Mouse (Mus musculus) G1E (cell line): Measurements from ENCODE around the gene Gm9508.

ENCODE experiments used
- CTCF ChIP-seq: IDR thresholded peaks from 2 replicates; pipeline ENCODE4 v1.5.1; 2012; ENCODE audit warnings: low read depth, low read length, inconsistent platforms, mixed read lengths
- GATA1 ChIP-seq: IDR thresholded peaks from 2 replicates; pipeline ENCODE4 v1.6.1; 2012; ENCODE audit warnings: borderline replicate concordance, low read length, inconsistent platforms, mixed read lengths
- GATA2 ChIP-seq: IDR thresholded peaks from 2 replicates; pipeline ENCODE4 v1.6.1; 2012; ENCODE audit warnings: low read depth, low read length, inconsistent platforms, borderline replicate concordance

- TF ChIP-seq CTCF = no peak
- no peak for TF ChIP-seq GATA2
- no peak for TF ChIP-seq GATA1
These were observed 10.0 kb downstream of the Gm9508 start for GRCm38 (mm10) chr10:77687021-77687420.
